Mouse (Mus musculus) layer of hippocampus, adult 2 months (tissue): ENCODE data around the gene Otulin. TPM values are rescaled to one million over a fixed set of nuclear protein-coding genes. Genes with fewer than 3 reads are reported as not detected.

Experiments used
- DNase-seq, 2 experiments: peaks; one replicate each; pipeline ENCODE4 v3.0.0; 2022; ENCODE audit warnings: low spot score in 2 of 2
- H3K27ac ChIP-seq: fragments of 200-600 bp; 2 replicates; pipeline ENCODE4 v1.8.1; 2022
- H3K4me3 ChIP-seq: fragments of 200-600 bp; 2 replicates; pipeline ENCODE4 v1.8.1; 2022; ENCODE audit warnings: mild to moderate bottlenecking
- CTCF ChIP-seq: fragments of 200-600 bp; conservative IDR thresholded peaks from 2 replicates; pipeline ENCODE4 v1.8.1; 2022; ENCODE audit warnings: antibody characterized with exemption, mild to moderate bottlenecking, moderate library complexity
- microRNA-seq, 2 experiments: library from miRNA; unstranded; fragments of <30 nt; microRNA quantifications; one replicate each; pipeline ENCODE4 v1.2.0; 2021
- total RNA-seq, 2 experiments: library from RNA; stranded (reverse); gene quantifications; 2 replicates each; pipeline ENCODE4 v1.2.3; 2021

Gene Otulin
- total RNA-seq, 2 experiments from 2014 or later: 19.4 to 23.1 TPM

DNA sequence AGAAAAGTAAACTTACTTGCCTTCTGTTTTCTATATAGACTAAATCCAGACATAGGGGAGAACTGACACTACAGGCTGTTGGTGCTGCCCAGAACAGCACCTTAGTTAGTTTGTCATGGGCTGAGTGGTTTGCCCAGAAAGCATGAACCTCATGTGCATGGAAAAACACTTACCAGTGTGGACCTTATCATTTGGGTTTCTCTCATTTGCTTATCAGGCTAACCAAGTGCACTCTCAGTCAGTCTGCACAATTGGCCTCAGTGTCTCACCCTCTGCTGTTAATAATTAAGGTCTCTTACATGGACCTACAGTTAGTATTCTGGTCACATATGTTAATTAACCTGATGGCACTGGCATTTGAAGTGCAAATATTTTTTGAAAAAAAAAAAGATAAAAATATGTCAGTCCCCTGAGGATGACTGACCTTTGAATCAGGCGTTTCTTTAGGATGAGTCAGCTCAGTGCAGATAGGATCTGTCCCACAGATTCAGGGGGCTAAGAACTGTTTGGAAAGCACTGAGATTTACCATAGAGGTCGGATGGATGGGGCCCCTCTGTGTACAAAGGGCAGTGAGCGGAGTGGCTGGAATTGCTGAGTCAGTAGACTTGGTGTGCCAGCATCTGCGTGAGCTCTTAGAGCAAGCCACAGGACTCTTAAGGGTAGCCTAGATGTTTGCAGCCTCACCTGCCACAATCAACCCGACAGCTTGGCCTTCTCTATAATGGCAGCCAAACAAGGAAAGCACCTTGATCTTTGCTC is 124.2 kb downstream of the Otulin start:
- 0 out of 2 replicates have a peak overlapping the region, but pooled peaks have one; percentile 18 for H3K27ac ChIP-seq
- H3K4me3 ChIP-seq: no peak overlapping the region
- DNase-seq: no peak
- no peak for TF ChIP-seq CTCF

DNA sequence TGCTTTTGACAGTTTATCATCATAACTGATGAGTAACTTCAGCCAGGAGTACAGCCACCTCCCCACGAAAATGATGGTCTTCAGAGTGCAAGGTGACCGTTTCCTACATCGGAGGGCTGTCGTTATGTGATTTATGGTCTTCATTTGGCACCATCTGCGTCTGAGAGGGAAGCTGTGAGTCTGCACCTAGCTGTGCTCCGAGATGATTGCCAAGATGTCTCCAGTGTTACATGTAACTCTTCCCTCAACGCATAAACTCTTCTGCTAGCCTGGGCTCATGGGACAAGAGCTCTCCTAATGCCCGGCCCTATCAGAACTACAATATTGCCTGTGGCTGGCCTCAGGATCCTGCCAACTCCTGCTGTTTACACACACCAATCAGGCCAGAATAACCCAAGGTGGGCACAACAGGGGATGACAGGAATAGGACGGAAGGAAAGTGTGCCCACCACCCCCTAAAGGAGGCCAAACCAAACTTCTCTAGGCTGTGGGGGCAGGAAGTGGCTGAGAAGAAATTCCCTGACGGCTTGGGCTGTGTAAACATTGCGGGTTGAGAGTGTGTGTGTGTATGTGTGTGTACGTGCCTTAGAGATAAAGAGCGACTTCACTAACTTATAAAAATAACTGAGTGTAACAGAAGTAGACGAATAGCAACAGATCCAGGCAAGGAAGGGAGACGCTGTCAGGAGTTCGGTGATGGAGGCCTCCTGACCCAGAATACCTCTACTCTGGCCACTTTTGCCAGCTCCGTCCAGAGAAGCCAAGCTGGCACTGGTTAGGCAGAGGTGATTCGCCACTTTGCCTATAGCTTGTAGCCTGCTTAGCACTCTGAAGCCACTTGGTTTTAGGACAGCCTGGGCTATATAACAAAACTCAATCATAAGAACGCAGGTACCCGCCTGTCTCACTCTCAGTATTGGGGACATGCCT is 126.4 kb downstream of the Otulin start:
- no peak for TF ChIP-seq CTCF
- no peak overlapping the region for H3K27ac ChIP-seq
- DNase-seq: no peak
- H3K4me3 ChIP-seq: no peak overlapping the region

DNA sequence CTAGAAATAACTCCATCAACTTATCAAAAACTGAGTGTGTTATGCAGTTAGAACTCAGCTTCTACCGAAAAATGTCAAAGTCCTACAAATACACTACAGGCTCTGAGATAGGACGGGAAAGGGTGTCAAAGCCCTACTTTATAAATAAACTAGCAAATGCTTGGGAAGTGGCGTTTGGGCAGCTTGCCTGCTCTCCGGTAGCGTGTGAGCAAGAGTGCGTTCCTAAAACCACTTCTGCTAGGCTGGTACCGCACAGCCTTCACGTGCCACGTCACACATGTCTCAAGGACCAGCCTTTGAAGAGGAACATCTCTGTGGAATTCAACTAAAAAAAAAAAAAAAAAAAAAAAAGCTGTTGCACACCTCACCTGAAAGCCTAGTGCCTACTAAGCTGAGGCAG is 127.3 kb downstream of the Otulin start:
- no peak for DNase-seq
- H3K4me3 ChIP-seq: no peak overlapping the region
- no peak for TF ChIP-seq CTCF
- no peak overlapping the region for H3K27ac ChIP-seq

DNA sequence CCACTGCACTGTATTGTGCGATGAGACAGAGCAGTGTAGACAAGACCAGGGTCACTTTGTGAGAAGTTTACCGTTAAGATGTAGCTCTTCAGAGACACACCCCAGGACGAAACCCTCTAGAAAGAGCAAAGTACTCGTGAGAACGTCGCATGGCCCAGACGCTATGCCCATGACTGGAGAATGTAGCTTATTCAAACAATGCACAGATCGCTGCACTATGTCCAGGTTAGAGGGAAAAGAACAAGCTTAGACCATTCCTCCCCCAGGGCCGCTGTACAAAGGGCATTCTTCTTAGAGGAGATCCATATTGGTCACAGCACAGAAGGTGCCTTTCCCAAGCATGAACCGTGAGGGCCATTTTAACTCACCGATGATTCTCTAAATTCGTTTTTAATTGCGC is 128.2 kb downstream of the Otulin start:
- TF ChIP-seq CTCF: no peak
- DNase-seq: no peak
- Histone ChIP-seq H3K27ac (no peak overlapping the region; the same call in 1 of the 2 replicates), H3K4me3 (no peak overlapping the region)

DNA sequence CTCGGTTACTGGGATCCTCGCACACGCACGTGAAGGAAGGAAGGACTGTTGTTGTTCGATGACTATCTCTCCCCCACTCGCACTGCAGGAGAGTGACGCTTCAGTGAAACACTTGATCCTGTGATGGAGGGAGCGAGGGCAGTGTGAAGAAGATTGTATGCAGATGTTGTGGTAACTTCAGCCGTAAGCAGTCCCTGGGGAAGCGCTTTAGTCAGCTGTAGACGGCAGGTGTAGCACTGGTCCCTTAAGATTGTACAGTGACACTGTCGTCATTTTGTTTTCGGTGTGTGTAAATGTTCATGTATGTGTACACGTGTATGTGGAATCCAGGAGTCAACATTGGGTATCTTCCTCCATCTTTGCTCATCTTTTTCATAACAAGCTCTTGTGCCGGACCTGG is 130.1 kb downstream of the Otulin start:
- no peak for DNase-seq
- H3K27ac ChIP-seq: no peak overlapping the region

DNA sequence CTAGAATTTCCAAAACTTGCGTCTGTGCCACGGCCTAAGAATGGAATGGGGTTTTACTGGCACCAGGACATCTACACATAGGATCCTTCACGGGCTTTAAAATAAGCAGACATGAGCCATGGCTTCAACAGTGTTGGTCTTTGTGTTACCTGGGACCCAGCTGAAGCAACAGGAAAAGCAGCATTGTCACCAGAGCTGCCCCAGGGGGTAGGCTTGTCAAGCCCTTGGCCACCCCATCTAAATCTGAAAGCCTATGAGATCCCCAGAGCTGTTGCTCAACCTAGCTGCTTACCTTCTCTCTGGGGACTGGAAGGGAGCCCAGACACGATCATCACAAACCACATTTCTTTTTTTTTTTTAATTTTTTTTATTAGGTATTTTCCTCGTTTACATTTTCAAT is 132.4 kb downstream of the Otulin start:
- Histone ChIP-seq H3K4me3 (no peak overlapping the region), H3K27ac (peak overlapping the region; percentile 48; the same call in 1 of the 2 replicates)
- DNase-seq: no peak
- no peak for TF ChIP-seq CTCF

More for the DNA sequence above, 130.1 kb downstream of the Otulin start:
- no peak for TF ChIP-seq CTCF
- H3K4me3 ChIP-seq: no peak overlapping the region

DNA sequence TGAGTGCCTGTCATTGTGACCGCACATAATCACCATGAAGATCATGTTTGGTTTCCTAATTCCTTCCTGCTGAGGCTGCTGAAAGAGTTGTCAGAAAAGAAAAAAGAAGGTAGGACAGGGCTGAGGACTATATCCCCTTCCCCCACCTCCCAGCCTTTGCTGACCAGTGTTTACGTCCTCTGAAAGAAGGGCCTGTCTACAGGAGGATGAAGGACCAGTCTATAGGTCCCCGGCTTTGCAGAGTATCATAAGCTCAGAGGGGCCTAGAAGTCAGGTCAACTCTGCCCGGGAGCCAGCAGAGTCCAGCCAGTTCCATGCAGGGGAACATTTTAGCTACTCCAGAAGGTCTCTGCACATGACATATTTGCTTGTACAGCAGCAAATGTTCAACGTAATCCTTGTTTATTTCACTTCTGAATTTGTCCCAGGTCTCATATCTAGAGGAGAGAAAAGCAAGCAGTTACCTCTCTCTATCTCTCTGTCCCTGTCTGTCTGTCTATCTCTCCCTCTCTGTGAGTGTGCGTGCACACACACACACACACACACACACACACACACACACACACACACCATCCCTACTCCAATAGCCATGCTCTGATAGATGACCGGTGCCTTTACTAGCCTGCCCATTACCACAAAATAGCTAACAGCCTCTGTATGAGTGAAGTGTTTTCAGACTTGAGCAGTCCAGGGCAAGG is 133.0 kb downstream of the Otulin start:
- peak overlapping the region; percentile 69 for H3K27ac ChIP-seq

DNA sequence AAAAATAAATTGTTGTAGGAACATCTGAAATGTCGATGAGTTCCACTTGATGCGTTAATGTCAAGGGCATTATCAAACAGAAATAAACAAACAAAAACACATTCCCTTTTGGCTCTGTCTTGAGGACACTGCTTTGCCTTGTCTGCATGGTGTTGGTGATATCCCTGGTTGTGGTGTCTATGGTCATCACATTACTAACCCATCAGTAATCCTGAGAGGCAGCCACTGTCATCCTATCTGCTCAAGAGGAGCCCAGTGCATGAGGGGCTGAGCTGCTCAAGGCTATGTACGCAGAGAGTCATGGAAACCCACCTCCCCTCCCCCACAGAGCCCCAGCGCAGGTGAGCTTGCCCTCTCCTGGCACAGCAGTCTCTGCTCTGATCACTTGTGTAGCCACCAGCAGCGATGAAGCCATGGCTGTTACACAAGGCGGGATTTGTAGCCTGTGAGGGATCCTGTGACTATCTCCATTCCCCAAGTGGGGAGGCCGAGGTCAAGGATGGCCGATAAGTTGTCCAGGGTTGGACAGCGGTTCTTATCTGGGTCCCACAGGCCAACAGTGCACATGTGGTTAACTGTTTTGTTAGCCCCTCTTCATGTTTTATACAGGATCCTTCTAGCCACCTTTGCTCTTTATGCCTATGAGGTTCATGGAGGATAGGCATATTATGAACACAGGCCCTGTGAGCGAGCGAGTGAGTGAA is 133.7 kb downstream of the Otulin start:
- Histone ChIP-seq H3K27ac (peak overlapping the region; percentile 69), H3K4me3 (no peak overlapping the region)
- no peak for TF ChIP-seq CTCF
- DNase-seq: no peak

More for the DNA sequence above, 133.0 kb downstream of the Otulin start:
- H3K4me3 ChIP-seq: no peak overlapping the region
- no peak for TF ChIP-seq CTCF
- no peak for DNase-seq

DNA sequence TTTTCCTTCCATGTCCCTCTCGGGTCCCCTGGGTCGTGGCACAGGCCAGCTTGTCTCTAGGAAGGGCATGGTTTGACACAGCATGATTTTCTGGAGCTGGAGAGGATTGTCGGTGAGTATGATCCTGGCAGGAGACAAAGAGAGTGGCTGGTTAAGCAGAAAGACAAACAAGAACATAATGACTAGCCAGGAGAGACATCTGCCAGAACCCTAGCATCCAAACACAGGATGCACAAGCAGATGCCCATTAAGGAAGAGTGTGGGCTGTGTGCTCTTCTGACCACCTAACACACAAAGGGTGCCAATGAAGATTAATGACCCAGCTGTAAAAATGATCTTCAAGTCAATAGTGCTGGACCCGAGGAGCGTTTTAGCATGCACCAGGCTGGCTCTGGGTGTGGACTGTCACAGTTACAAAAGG is 134.5 kb downstream of the Otulin start:
- peak overlapping the region; percentile 69 for H3K27ac ChIP-seq
- no peak overlapping the region for H3K4me3 ChIP-seq
- no peak for DNase-seq
- TF ChIP-seq CTCF: no peak

DNA sequence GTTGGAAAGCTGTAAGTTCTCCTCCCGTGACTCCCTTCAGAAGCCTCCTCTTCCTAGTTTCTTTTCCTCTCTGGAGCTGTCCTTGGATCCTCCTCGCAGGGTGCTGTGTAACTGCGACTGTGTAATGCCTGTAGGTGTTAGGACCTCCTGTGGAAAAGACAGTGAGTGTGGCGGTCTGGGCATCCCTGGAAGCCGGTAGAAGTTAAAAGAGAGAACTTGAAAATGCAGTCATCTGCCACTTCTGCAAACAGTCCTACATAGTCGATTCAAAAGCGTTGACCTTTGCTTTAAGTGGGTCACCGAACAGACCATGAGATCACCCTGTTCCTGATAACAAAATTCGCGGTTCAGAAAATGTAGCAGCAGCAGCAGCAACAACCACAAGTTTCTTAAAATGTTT is 137.0 kb downstream of the Otulin start:
- H3K27ac ChIP-seq: peak overlapping the region; percentile 7; the same call in 1 of the 2 replicates

DNA sequence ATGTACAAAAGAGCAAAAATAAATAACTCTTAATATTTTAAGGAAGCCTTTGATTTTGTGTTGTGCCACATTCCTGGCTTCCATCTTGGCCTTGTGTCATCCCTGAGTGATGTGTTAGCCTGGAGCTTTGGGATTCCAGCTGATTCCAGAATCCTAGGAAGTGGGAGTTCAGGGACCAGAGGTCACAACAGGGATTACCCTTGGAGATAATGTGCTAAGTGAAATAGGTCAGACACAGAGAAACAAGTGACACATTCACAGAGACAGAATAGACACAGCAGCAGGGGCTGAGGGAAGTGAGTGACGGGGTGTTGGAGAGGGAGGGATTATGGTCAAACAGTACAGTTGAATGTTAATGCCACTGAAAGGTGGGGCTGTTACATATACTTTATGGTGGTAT is 137.8 kb downstream of the Otulin start:
- Histone ChIP-seq H3K4me3 (no peak overlapping the region), H3K27ac (no peak overlapping the region)
- no peak for DNase-seq
- TF ChIP-seq CTCF: no peak

More for the DNA sequence above, 137.0 kb downstream of the Otulin start:
- no peak overlapping the region for H3K4me3 ChIP-seq
- DNase-seq: no peak
- no peak for TF ChIP-seq CTCF

Small RNA genes within 50 kb of the gene (microRNA-seq; reads per million reads assigned to microRNA genes)
- 1.9 to 2.6 reads per million in 2 experiments for gene Mir7117

Other genes with a start within 250 kb of the Otulin start
- gene Ank, start 164.0 kb downstream of the Otulin start, total RNA-seq: 100 to 1,000 TPM; 160 TPM
- gene Otulinl, start 50.9 kb upstream of the Otulin start, total RNA-seq: 10 to 100 TPM; 27.6 to 31.8 TPM